Mouse (Mus musculus): Measurements from ENCODE around the gene Il11ra2. TPM values are rescaled to one million over a fixed set of nuclear protein-coding genes. Genes with fewer than 3 reads are reported as not detected.

Il11ra2 gene
- polyA plus RNA-seq, 1 experiment from 2014 or later = not detected

Other genes with a start within 250 kb of the Il11ra2 start
- gene Gm21586, start 222.5 kb downstream of the Il11ra2 start, polyA plus RNA-seq (2015; fragmentation: Nextera tagmentation; extraction: Ambion mirVana) = not detected in 2 replicates
- not detected in 2 replicates for gene Gm2163, start 195.1 kb downstream of the Il11ra2 start, polyA plus RNA-seq (2015; fragmentation: Nextera tagmentation; extraction: Ambion mirVana)
- not detected in 2 replicates for gene Fam205a2, start 133.7 kb downstream of the Il11ra2 start, polyA plus RNA-seq (2015; fragmentation: Nextera tagmentation; extraction: Ambion mirVana)
- gene Gm10591, start 49.7 kb downstream of the Il11ra2 start, polyA plus RNA-seq (2015; fragmentation: Nextera tagmentation; extraction: Ambion mirVana) = 2.9 and 3.4 TPM in 2 replicates
- 0.33 and 0.55 TPM in 2 replicates for gene Gm2564, start 32.2 kb downstream of the Il11ra2 start, polyA plus RNA-seq (2015; fragmentation: Nextera tagmentation; extraction: Ambion mirVana)
- not detected in 2 replicates for gene Ccl27b, start 6.6 kb downstream of the Il11ra2 start, polyA plus RNA-seq (2015; fragmentation: Nextera tagmentation; extraction: Ambion mirVana)
- not detected in 2 replicates for gene 4930578G10Rik, start 73.7 kb upstream of the Il11ra2 start, polyA plus RNA-seq (2015; fragmentation: Nextera tagmentation; extraction: Ambion mirVana)
- not detected in 2 replicates for gene Ccl19, start 94.7 kb upstream of the Il11ra2 start, polyA plus RNA-seq (2015; fragmentation: Nextera tagmentation; extraction: Ambion mirVana)
- 138 and 188 TPM in 2 replicates for gene Ccl21a, start 112.1 kb upstream of the Il11ra2 start, polyA plus RNA-seq (2015; fragmentation: Nextera tagmentation; extraction: Ambion mirVana)
- gene Fam205a1, start 192.0 kb upstream of the Il11ra2 start, polyA plus RNA-seq (2015; fragmentation: Nextera tagmentation; extraction: Ambion mirVana) = not detected in 2 replicates
- gene Gm12394, start 194.9 kb upstream of the Il11ra2 start, polyA plus RNA-seq (2015; fragmentation: Nextera tagmentation; extraction: Ambion mirVana) = 0.08 TPM in 1 of 2 replicates, not detected in the other
- not detected in 2 replicates for gene Fam205c, start 212.3 kb upstream of the Il11ra2 start, polyA plus RNA-seq (2015; fragmentation: Nextera tagmentation; extraction: Ambion mirVana)

All from lung, postnatal 0 days (tissue).